Mouse (Mus musculus) bone marrow macrophage, adult 2 months (primary cell): ENCODE measurements around the gene Slco3a1.

ENCODE experiments used
- CTCF ChIP-seq: IDR thresholded peaks from 2 replicates; pipeline ENCODE4 v1.5.1; 2012; ENCODE audit warnings: low read depth, mild to moderate bottlenecking, low read length, moderate library complexity
- POLR2A ChIP-seq: IDR thresholded peaks from 2 replicates; pipeline ENCODE4 v1.6.1; 2012; ENCODE audit warnings: mild to moderate bottlenecking, low read depth, low read length, borderline replicate concordance

DNA sequence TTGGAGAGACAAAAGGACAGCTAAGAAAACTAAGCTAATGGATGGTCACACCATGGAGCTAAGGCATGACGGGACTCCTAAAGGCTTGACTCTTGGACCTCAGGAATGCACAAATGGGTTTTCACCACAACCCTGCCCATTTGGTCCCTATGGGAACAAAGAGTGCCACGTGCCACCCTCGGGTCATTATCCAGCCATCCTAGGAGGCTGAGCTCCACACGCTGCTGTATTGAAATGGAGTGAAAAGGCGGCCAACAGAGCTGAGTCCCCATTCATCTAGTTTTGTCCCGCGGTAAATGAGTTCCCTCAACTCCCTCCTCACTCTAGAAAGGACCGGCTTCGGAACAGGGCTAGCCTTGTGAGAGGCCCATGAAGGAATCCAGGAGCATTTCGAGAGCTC is 53.4 kb downstream of the Slco3a1 start:
- TF ChIP-seq POLR2A = no peak
- no peak for TF ChIP-seq CTCF
